Mouse (Mus musculus) embryonic fibroblast, embryonic 13.5 days (primary cell): Measurements from ENCODE around the gene Zdhhc12.

Source experiments
- CTCF ChIP-seq: IDR thresholded peaks from 2 replicates; pipeline ENCODE4 v1.5.1; 2011; ENCODE audit warnings: mild to moderate bottlenecking, control low read depth, low read length, moderate library complexity, borderline replicate concordance; ENCODE audit not compliant: insufficient read depth
- POLR2A ChIP-seq: IDR thresholded peaks from 2 replicates; pipeline ENCODE4 v1.6.1; 2011; ENCODE audit warnings: low read depth, mild to moderate bottlenecking, control low read depth, low read length, moderate library complexity

GRCm38 (mm10) chr2:30100214-30100613 is 6.8 kb upstream of the Zdhhc12 start:
- TF ChIP-seq CTCF (no peak), POLR2A (no peak)
